Mouse (Mus musculus) adrenal gland, postnatal 36 days (tissue): ENCODE measurements around the gene Ncln. TPM values are rescaled to one million over a fixed set of nuclear protein-coding genes. Genes with fewer than 3 reads are reported as not detected.
A peak's percentile ranks its signal among the peaks of the same experiment; 100 is the strongest.

Source experiments
- DNase-seq, 2 experiments: peaks; one replicate each; pipeline ENCODE4 v3.0.0; 2021; ENCODE audit warnings: mixed read lengths in 1 of 2
- long read RNA-seq, 2 experiments: library from polyadenylated mRNA; stranded (forward); transcript quantifications; one replicate each; pipeline ENCODE4 v2.0.0; 2021; ENCODE audit warnings: borderline sequencing depth in 2 of 2
- total RNA-seq, 2 experiments: library from RNA; stranded (reverse); gene quantifications; 2 replicates each; pipeline ENCODE4 v1.2.3; 2021

Gene Ncln
- 100 to 1,000 TPM; 123 to 125 TPM for total RNA-seq
- long read RNA-seq, experiment 1, transcript Ncln-201 (14 exons, 3,118 nt), result major isoform, 61 of 135 reads
- long read RNA-seq, experiment 1, transcript Ncln-202 (14 exons, 2,841 nt), result minor isoform, 42 of 135 reads
- long read RNA-seq, experiment 1, partial matches to known transcripts, result 12 of 135 reads
- long read RNA-seq, experiment 1, other reads (novel, unspliced or antisense), result 18 of 135 reads
- long read RNA-seq, experiment 2, transcript Ncln-201 (14 exons, 3,118 nt), result major isoform, 26 of 57 reads
- long read RNA-seq, experiment 2, transcript Ncln-202 (14 exons, 2,841 nt), result minor isoform, 21 of 57 reads
- long read RNA-seq, experiment 2, partial matches to known transcripts, result 4 of 57 reads
- long read RNA-seq, experiment 2, other reads (novel, unspliced or antisense), result 6 of 57 reads

DNA sequence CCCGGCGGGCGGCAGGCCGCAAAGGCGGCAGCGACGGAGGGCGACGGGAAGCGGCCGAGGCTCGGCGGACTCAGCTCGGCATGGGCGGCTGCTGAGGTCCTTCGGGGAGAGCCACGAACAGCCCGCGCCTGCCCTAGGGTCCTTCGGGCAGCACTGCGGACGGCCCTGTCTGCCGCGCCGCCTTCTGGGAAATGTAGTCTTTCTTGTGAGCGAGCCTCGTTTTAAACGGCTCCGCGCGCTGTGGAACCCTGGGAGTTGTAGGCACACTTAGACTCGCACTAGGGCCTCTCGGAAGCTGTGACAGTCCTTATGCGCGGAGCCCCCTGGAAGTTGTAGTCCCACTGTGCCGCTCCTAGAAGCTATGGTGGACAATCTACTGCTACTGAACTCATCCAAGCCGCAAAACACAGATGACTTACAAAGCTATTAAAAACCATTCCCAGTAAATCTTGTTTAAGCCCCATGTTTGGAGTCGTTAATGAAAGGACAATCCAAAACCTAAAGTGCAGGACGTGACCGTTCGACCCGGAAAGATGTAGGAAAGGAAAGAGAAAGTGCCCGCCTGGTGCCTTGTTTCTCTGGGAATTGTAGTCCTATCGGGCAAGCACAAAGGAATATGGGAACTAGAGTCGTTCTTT lies at the start of gene Ncln:
Gene Ncln (minus strand): TSS at position 129 of the 638 bp plus-strand sequence.
- DNase-seq, result peak; percentile 97

DNA sequence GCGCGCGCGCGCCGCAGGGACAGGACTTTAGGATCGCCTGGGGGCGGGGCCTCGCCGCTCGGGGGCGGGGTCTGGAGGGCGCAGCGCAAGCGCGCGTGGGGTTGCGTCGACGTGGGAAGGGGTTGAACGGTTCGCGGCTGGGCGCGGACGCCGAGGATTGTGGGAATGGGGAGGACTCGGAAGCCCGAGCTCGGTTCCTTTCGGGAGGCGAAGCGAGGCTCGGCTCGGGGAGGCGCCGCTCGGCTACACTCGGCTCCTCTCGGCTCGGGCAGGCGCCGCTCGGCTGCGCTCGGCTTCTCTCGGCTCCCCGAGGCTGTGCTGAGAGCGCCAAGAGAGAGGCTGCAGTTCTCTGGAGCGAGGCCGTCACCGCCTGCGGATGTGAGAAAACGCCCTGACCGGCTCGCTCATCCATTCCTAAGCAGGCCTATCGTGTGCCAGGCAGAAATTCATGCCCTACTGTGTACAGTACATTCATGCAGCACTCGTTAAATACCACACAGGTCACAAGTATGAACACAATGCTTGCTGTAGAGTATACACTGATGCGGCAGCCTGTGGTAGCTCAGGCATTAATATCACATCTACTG lies 49.1 kb upstream of the Ncln start, which contains the start of gene Gna11:
Gene Gna11 (minus strand): TSS at position 30 of the 587 bp plus-strand sequence.
- DNase-seq, result peak; percentile 100

GRCm38 (mm10) chr10:81544296-81545160 lies 48.3 kb upstream of the Ncln start:
- DNase-seq, result no peak

DNA sequence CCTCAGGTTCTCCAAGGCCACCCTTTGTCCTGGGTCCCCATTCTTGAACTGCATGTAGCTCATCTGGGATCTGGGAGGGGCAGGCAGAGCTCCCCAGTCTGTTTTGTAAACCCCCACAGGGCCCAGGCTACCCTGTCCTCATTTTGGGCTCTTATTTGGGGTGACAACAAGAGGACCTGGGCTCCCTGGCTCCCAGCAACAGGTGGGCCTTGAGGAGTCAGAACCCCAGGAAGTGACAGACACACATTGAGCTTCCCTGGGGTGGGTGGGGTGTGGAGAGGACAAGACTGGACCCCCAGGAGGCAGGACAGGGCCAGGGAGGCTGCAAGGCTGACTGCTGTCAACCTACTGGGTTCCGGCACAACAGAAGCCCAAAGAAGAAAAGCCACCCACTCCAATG lies 47.4 kb upstream of the Ncln start:
- no peak for DNase-seq

- no peak for DNase-seq
Observed at GRCm38 (mm10) chr10:81542727-81543460, 46.7 kb upstream of the Ncln start.

GRCm38 (mm10) chr10:81541803-81542202 lies 45.6 kb upstream of the Ncln start:
- DNase-seq, result peak; percentile 63 to 73

GRCm38 (mm10) chr10:81541363-81541762 lies 45.2 kb upstream of the Ncln start:
- DNase-seq, result no peak

DNA sequence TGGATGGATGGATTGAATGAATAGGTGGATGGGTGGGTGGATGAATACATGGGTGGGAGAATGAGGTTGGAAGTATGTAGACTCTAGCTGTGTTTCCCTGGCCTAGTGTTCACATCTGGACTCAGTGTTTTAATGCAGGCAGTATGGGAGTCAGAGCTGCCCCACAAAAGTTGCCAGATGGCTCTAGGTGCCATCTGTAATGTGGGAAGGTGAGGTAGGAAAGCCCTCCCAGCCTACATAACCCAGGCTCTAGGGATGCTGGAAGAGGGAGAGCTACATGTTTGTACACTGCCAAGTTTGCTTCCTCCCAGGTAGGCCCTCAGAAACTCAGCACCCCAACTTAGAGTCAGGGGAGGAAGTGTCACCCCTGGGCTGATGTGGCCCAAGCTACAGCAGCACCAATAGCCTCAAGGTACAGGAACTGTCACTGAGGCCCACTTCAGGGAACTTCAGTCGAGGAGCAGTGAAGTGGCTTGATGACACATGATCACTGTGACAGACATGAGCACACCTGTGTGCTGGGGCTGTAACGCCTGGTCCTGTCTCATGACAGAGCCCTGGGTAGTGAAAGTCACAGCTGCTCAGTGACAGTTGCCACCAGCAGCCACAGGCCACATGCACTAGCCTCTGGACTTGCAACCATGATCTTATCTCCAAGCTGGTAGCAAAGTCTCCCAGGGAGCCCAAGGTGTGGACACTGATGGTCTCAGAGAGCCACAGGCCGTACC lies 42.3 kb upstream of the Ncln start:
- DNase-seq, result no peak

GRCm38 (mm10) chr10:81537429-81537828 lies 41.2 kb upstream of the Ncln start:
- no peak for DNase-seq

GRCm38 (mm10) chr10:81536734-81537133 lies 40.5 kb upstream of the Ncln start:
- DNase-seq, result no peak

DNA sequence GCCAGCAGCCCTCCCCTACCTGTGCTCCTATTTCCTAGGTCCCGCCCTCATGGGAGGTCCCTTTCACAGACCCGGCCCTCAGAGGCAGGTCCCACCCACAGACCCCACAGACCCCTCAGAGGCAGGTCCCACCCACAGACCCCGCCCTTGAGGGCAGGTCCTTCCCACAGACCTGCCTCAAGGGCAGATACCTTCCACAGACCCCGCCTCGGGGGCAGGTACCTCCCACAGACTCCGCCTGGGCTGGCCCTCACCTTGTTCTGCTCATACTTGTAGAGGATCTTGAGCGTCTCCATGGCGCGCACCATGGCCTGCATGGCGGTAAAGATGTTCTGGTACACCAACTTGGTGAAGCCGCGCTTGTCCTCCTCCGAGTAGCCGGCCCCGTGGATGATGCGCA lies 38.6 kb upstream of the Ncln start:
- no peak for DNase-seq

- peak; percentile 88 to 89 for DNase-seq
Observed at GRCm38 (mm10) chr10:81526779-81527178, 30.6 kb upstream of the Ncln start.

DNA sequence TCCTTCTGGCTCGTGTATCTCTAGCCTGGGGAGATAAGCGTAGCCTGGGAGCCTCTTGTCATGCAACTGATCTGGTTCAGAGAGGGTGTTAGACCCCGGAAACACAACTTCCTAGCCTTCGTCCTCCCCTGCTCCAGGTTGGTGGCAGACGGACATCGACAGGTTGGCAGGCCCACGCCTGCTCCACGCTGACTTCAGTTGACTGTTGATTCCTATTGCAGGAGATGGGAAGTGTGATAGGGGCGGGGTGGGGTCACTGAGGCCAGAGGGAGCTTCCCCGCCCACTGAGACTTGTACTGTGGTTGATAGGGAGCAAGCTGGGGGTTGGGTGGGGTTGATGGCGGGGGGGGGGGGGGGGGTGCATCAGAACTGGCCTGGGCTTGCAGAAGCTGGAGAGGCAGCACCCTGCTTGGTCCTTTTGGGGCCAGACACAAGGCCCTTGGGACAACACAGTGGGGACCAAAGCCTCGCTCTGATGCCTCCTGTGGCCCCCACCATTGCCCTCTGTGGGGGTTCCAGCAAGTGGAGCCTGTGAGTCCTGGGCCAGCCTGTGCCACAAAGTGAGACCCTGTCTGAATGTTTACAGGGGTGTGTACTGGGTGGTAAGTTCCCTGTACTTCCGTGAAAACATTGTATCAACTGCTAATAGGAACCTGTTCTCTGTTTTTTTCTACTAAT lies 29.0 kb upstream of the Ncln start:
- no peak for DNase-seq

DNA sequence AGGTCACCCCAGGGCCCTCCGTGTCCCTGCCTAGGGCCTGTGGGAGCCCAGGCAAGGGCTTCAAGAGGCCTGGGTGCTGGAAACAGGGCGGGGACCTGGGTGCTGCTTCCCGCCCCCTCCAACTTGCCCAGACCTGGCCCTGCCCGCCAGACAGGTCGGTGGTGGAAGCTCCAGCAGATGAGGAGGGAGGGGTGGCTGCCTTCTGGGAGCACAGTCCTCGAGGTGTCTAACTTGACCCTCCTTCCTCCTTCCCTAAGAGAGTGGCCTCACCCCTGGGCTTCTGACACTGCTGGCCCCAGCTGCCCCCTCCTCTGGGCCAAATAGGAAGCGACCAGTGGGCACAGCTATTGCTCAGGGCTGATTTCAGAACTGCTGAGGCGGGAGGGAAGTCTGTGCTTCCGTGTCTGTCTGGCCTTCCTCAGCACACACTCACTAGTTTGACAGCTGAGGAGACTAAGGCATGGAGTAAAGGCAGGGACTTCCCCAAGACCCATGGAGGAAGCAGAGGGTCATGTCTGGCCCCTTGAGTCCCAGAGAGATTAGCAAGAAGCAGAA lies 27.9 kb upstream of the Ncln start, which contains the start of gene Gna15:
Gene Gna15 (minus strand): TSS at position 175 of the 555 bp plus-strand sequence.
- no peak for DNase-seq

DNA sequence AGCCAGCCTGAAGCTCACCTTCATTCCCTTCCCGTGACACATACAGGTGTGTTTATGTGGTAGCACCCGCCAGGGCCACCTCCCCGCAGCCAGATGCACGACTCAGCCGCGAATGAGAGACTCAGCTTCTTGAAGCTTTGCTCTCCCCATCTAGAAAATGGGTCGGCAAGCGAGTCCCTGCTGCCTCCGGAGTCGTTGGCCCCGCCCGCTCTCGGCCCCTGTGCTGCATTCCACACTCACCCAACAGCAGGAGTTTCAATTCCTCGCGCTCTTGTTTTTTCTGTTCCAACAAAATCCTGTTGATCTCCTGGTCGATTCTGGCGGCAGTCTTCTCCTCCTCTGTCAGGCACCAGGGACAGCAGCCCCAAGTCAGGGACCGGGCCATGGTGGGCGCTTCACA lies 27.4 kb upstream of the Ncln start:
- no peak for DNase-seq

DNA sequence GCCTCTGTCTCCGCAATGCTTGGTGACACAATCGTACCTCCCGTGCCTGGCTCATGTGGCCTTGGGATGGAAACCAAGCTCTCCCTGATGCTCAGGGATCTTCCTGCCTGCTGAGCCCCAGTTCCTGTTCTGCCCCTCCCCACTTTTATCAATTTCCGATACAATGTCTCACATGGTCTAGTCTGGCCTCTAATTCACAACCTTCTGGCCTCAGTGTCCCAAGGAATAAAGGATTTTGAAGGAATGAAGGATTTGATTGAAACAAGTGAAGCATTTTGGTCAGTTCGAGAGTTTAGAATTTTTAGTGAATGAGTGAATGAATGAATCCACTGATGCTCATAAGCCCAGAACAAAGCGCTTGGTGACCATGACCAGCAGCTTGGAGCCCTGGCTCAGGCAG lies 26.9 kb upstream of the Ncln start:
- no peak for DNase-seq

DNA sequence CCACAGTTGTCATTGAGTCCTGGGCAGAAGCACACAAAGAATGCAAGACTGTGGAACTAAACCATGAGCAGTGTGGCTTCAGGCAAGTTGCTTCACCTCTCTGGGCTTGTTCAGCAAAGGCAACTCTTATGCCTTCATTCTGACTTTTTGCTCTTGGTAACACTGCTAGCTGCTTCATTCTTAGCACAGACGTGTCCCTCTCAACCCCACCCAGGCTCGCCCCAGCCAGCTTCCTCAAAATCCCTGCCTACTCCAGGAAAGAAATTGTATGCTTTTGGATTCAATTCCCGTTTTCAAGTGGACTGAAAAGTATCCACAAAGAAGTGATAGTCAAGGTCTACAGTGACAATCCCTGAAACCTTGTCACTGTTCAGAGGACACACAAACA lies 23.8 kb upstream of the Ncln start:
- no peak for DNase-seq

- DNase-seq, result no peak
Observed at GRCm38 (mm10) chr10:81519227-81519977, 23.2 kb upstream of the Ncln start.

DNA sequence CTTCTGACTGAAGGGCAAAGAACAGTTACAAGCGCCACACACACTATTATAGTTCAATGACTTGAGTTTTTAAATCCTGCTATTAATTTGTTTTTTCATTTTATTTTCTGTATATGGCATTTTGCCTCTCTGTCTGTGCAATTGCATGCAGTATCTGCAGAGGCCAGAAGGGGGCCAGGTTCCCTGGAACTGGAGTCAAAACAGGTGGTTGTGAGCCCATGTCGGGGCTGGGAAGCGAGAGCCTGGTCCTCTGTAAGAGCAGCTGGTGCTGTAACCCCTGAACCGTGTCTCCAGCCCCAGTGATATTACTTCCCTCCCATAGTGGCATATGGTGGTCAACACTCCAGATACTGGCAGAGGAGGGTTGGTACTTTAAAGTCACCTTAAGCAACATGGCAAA lies 22.4 kb upstream of the Ncln start:
- peak; percentile 78 to 83 for DNase-seq
